Mouse (Mus musculus) small intestine, adult 2 months (tissue): Measurements from ENCODE around the gene Cables2.

ENCODE experiments used
- CTCF ChIP-seq: fragments of 200-500 bp; IDR thresholded peaks from 2 replicates; pipeline ENCODE4 v1.5.1; 2012; ENCODE audit warnings: low read depth, mild to moderate bottlenecking, control low read depth, inconsistent platforms, low read length, moderate library complexity, mixed read lengths; ENCODE audit not compliant: insufficient replicate concordance, insufficient read length; ENCODE audit errors: extremely low read depth
- POLR2A ChIP-seq: fragments of 200-500 bp; IDR thresholded peaks from 2 replicates; pipeline ENCODE4 v1.6.1; 2012; ENCODE audit warnings: low read depth, mild to moderate bottlenecking, control low read depth, inconsistent platforms, low read length, moderate library complexity

- TF ChIP-seq POLR2A (no peak), CTCF (no peak)
Measured at GRCm38 (mm10) chr2:180274523-180274922, 1.2 kb upstream of the Cables2 start.
